Mouse (Mus musculus): ENCODE measurements around the gene Creb5. TPM values are rescaled to one million over a fixed set of nuclear protein-coding genes. Genes with fewer than 3 reads are reported as not detected.

The Creb5 gene
- polyA plus RNA-seq, 1 experiment from 2014 or later: 39.0 TPM

- Histone ChIP-seq H3K9me3 (ENCODE audit: control insufficient read depth, low read length) (no peaks in the 10 kb centered on the region), H3K4me2 (ENCODE audit: low read depth, low read length, severe bottlenecking) (peak overlapping the region; percentile 88), H3K4me3 (ENCODE audit: low read depth, low read length) (peak overlapping the region; percentile 64), H3K9ac (ENCODE audit: low read length) (peak overlapping the region; percentile 72), H3K36me3 (ENCODE audit: control insufficient read depth, insufficient read depth, low read length) (no peaks in the 10 kb centered on the region), H3K27me3 (ENCODE audit: control insufficient read depth, insufficient read depth, low read length) (peaks cover 15% of the 10 kb centered on the region), H3K27ac (ENCODE audit: low read depth, low read length) (peak overlapping the region; percentile 55), H3K4me1 (replicated peaks; ENCODE audit: control insufficient read depth, insufficient read depth, low read length) (0 out of 2 replicates have a peak, but pooled peaks cover 2% of the 10 kb centered on the region)
- WGBS: under 1% methylated on average over 57 of the region's 63 CpGs
- peak; percentile 76 for DNase-seq (ENCODE audit: low spot score)
- peak; percentile 42 for ATAC-seq (replicated peaks; ENCODE audit: low FRiP score)
Observed at GRCm38 (mm10) chr6:53287562-53288381, 702 bp downstream of the Creb5 start.

GRCm38 (mm10) chr6:53288584-53289558, 1.8 kb downstream of the Creb5 start:
- Histone ChIP-seq H3K4me2 (ENCODE audit: low read depth, low read length, severe bottlenecking) (peak overlapping the region; percentile 88), H3K9me3 (ENCODE audit: control insufficient read depth, low read length) (no peaks in the 10 kb centered on the region), H3K9ac (ENCODE audit: low read length) (peak overlapping the region; percentile 72), H3K36me3 (ENCODE audit: control insufficient read depth, insufficient read depth, low read length) (no peaks in the 10 kb centered on the region), H3K27ac (ENCODE audit: low read depth, low read length) (peak overlapping the region; percentile 31; the same call in 1 of the 2 replicates), H3K4me3 (ENCODE audit: low read depth, low read length) (peak overlapping the region; percentile 64), H3K27me3 (ENCODE audit: control insufficient read depth, insufficient read depth, low read length) (peaks cover 15% of the 10 kb centered on the region), H3K4me1 (replicated peaks; ENCODE audit: control insufficient read depth, insufficient read depth, low read length) (0 out of 2 replicates have a peak, but pooled peaks cover 4% of the 10 kb centered on the region)
- ATAC-seq (replicated peaks; ENCODE audit: low FRiP score) (peak; percentile 38; the same call in 1 of the 2 replicates), DNase-seq (ENCODE audit: low spot score) (peak; percentile 75)
- WGBS: 1% methylated on average over 24 of the region's 24 CpGs

- ATAC-seq (replicated peaks; ENCODE audit: low FRiP score) (0 out of 2 replicates have a peak, but pooled peaks have one; percentile 17), DNase-seq (ENCODE audit: low spot score) (peak; percentile 63)
- peak overlapping the region; percentile 88; the same call in 1 of the 2 replicates for H3K4me2 ChIP-seq (ENCODE audit: low read depth, low read length, severe bottlenecking)
- H3K9ac ChIP-seq (ENCODE audit: low read length): no peak overlapping the region
- 9% methylated on average over 5 of the region's 5 CpGs for WGBS
- H3K9me3 ChIP-seq (ENCODE audit: control insufficient read depth, low read length): no peaks in the 10 kb centered on the region
- no peaks in the 10 kb centered on the region for H3K36me3 ChIP-seq (ENCODE audit: control insufficient read depth, insufficient read depth, low read length)
- no peak overlapping the region; the same call in 1 of the 2 replicates for H3K27ac ChIP-seq (ENCODE audit: low read depth, low read length)
- H3K4me3 ChIP-seq (ENCODE audit: low read depth, low read length): peak overlapping the region; percentile 64
- peaks cover 12% of the 10 kb centered on the region for H3K27me3 ChIP-seq (ENCODE audit: control insufficient read depth, insufficient read depth, low read length)
- H3K4me1 ChIP-seq (replicated peaks; ENCODE audit: control insufficient read depth, insufficient read depth, low read length): 0 out of 2 replicates have a peak, but pooled peaks cover 4% of the 10 kb centered on the region
Observed at GRCm38 (mm10) chr6:53289659-53290058, 2.6 kb downstream of the Creb5 start.

GRCm38 (mm10) chr6:53290215-53290990, 3.3 kb downstream of the Creb5 start:
- ATAC-seq (replicated peaks; ENCODE audit: low FRiP score): peak; percentile 58
- Histone ChIP-seq H3K4me1 (replicated peaks; ENCODE audit: control insufficient read depth, insufficient read depth, low read length) (0 out of 2 replicates have a peak, but pooled peaks cover 4% of the 10 kb centered on the region), H3K4me3 (ENCODE audit: low read depth, low read length) (peak overlapping the region; percentile 27), H3K9ac (ENCODE audit: low read length) (peak overlapping the region; percentile 48), H3K36me3 (ENCODE audit: control insufficient read depth, insufficient read depth, low read length) (no peaks in the 10 kb centered on the region), H3K4me2 (ENCODE audit: low read depth, low read length, severe bottlenecking) (peak overlapping the region; percentile 51), H3K9me3 (ENCODE audit: control insufficient read depth, low read length) (no peaks in the 10 kb centered on the region), H3K27ac (ENCODE audit: low read depth, low read length) (peak overlapping the region; percentile 37; the same call in 1 of the 2 replicates), H3K27me3 (ENCODE audit: control insufficient read depth, insufficient read depth, low read length) (peaks cover 8% of the 10 kb centered on the region)
- peak; percentile 65 for DNase-seq (ENCODE audit: low spot score)
- 13% methylated on average over 8 of the region's 8 CpGs for WGBS

DNA sequence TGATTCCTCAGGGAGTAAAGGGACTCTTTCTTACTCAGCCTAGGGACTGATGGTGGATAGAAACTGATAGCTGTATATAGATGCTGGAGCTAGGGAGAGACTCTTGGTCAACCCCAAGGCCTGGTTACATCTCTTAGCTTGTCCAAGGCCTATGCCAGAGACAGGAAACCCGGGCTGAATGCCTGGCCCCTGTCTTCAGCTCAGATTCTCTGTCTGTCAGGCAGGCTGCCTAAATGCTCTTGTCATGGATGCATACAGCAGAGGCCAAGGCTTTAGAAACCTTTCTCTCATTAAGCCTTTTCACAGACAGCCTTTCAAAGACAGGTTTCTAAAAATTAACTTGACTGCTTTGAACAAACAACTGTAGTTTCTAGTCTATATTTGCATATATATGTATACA, 5.9 kb downstream of the Creb5 start:
- Histone ChIP-seq H3K27me3 (ENCODE audit: control insufficient read depth, insufficient read depth, low read length) (no peaks in the 10 kb centered on the region), H3K9ac (ENCODE audit: low read length) (0 out of 2 replicates have a peak overlapping the region, but pooled peaks have one; percentile 12), H3K4me3 (ENCODE audit: low read depth, low read length) (0 out of 2 replicates have a peak overlapping the region, but pooled peaks have one; percentile 2), H3K36me3 (ENCODE audit: control insufficient read depth, insufficient read depth, low read length) (no peaks in the 10 kb centered on the region), H3K4me1 (replicated peaks; ENCODE audit: control insufficient read depth, insufficient read depth, low read length) (0 out of 2 replicates have a peak, but pooled peaks cover 3% of the 10 kb centered on the region), H3K4me2 (ENCODE audit: low read depth, low read length, severe bottlenecking) (peak overlapping the region; percentile 34; the same call in 1 of the 2 replicates), H3K27ac (ENCODE audit: low read depth, low read length) (no peak overlapping the region), H3K9me3 (ENCODE audit: control insufficient read depth, low read length) (no peaks in the 10 kb centered on the region)
- DNase-seq (ENCODE audit: low spot score): no peak
- ATAC-seq (replicated peaks; ENCODE audit: low FRiP score): no peak
- 18% methylated on average over 1 of the region's 1 CpGs for WGBS

DNA sequence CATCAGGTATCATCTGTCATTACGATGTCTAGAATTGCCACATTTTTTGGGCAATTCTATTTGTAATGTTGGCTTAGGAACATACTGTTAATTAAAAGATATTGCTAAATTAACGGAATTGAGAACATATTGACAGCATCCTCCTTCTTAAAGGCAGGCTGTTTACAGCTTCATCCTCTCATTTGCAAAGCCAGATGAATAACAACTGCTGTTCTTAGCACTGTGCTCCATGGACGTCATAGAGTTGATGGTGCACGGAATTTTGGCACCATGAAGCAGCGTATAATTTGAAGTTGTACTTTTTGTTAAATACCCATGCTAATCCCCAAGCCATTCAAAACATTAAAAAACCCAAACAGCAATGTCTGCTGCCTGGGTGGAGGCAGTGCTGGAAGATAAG, 10.8 kb downstream of the Creb5 start:
- Histone ChIP-seq H3K4me2 (ENCODE audit: low read depth, low read length, severe bottlenecking) (no peak overlapping the region), H3K9ac (ENCODE audit: low read length) (no peak overlapping the region), H3K27ac (ENCODE audit: low read depth, low read length) (no peak overlapping the region), H3K4me3 (ENCODE audit: low read depth, low read length) (no peak overlapping the region), H3K27me3 (ENCODE audit: control insufficient read depth, insufficient read depth, low read length) (no peaks in the 10 kb centered on the region), H3K4me1 (replicated peaks; ENCODE audit: control insufficient read depth, insufficient read depth, low read length) (0 out of 2 replicates have a peak, but pooled peaks cover 2% of the 10 kb centered on the region), H3K36me3 (ENCODE audit: control insufficient read depth, insufficient read depth, low read length) (no peaks in the 10 kb centered on the region), H3K9me3 (ENCODE audit: control insufficient read depth, low read length) (no peaks in the 10 kb centered on the region)
- 70% methylated on average over 5 of the region's 5 CpGs for WGBS
- no peak for ATAC-seq (replicated peaks; ENCODE audit: low FRiP score)
- no peak for DNase-seq (ENCODE audit: low spot score)

DNA sequence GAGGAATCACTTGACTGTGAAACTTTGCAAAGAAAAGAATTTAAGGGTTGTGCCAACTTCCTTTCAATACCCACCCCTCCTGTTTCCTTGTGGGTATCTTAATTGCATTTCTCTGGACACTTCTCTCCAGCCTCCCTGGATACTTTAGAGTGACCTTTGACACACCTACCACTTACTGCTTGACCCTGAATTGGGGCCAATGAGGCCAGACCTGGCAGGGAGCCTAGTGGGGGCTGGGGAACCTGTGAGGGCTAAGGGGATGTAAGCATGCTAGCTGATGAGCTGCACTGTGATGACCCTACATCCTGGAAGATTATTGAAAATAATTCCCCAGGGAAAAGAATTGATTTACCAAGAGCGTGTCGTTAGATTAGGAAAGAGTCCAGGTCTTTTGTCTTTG, 17.1 kb downstream of the Creb5 start:
- no peak for ATAC-seq (replicated peaks; ENCODE audit: low FRiP score)

More for the DNA sequence above, 17.1 kb downstream of the Creb5 start:
- no peaks in the 10 kb centered on the region for H3K36me3 ChIP-seq (ENCODE audit: control insufficient read depth, insufficient read depth, low read length)
- no peak overlapping the region for H3K4me2 ChIP-seq (ENCODE audit: low read depth, low read length, severe bottlenecking)
- H3K4me1 ChIP-seq (replicated peaks; ENCODE audit: control insufficient read depth, insufficient read depth, low read length): peaks cover 3% of the 10 kb centered on the region; the same call in 1 of the 2 replicates
- no peaks in the 10 kb centered on the region for H3K9me3 ChIP-seq (ENCODE audit: control insufficient read depth, low read length)
- H3K27me3 ChIP-seq (ENCODE audit: control insufficient read depth, insufficient read depth, low read length): no peaks in the 10 kb centered on the region
- no peak overlapping the region for H3K9ac ChIP-seq (ENCODE audit: low read length)
- H3K27ac ChIP-seq (ENCODE audit: low read depth, low read length): no peak overlapping the region
- no peak overlapping the region for H3K4me3 ChIP-seq (ENCODE audit: low read depth, low read length)
- 69% methylated on average over 2 of the region's 2 CpGs for WGBS
- DNase-seq (ENCODE audit: low spot score): no peak

Measured in forebrain, embryonic 11.5 days (tissue).